Mouse (Mus musculus): Measurements from ENCODE around the gene Sh3bp5.

Sh3bp5 gene

GRCm38 (mm10) chr14:31410123-31410724 lies 25.7 kb downstream of the Sh3bp5 start:
- no peak for DNase-seq (ENCODE audit: low spot score in 2 of 2)

GRCm38 (mm10) chr14:31408666-31409065 lies 27.2 kb downstream of the Sh3bp5 start:
- DNase-seq (ENCODE audit: low spot score in 2 of 2) = no peak

- DNase-seq (ENCODE audit: low spot score in 2 of 2) = no peak
Measured at GRCm38 (mm10) chr14:31407911-31408604, 27.8 kb downstream of the Sh3bp5 start.

- DNase-seq (ENCODE audit: low spot score in 2 of 2) = no peak
Measured at GRCm38 (mm10) chr14:31407208-31407607, 28.7 kb downstream of the Sh3bp5 start.

GRCm38 (mm10) chr14:31406154-31406810 lies 29.6 kb downstream of the Sh3bp5 start:
- DNase-seq (ENCODE audit: low spot score in 2 of 2) = no peak

GRCm38 (mm10) chr14:31405652-31406051 lies 30.2 kb downstream of the Sh3bp5 start:
- DNase-seq (ENCODE audit: low spot score in 2 of 2) = no peak

GRCm38 (mm10) chr14:31404663-31405062 lies 31.2 kb downstream of the Sh3bp5 start:
- no peak for DNase-seq (ENCODE audit: low spot score in 2 of 2)

GRCm38 (mm10) chr14:31403995-31404394 lies 31.9 kb downstream of the Sh3bp5 start:
- no peak for DNase-seq (ENCODE audit: low spot score in 2 of 2)

- DNase-seq (ENCODE audit: low spot score in 2 of 2) = no peak
Measured at GRCm38 (mm10) chr14:31403556-31403955, 32.3 kb downstream of the Sh3bp5 start.

- no peak for DNase-seq (ENCODE audit: low spot score in 2 of 2)
Measured at GRCm38 (mm10) chr14:31402693-31403092, 33.2 kb downstream of the Sh3bp5 start.

- no peak for DNase-seq (ENCODE audit: low spot score in 2 of 2)
Measured at GRCm38 (mm10) chr14:31401918-31402427, 33.9 kb downstream of the Sh3bp5 start.

- DNase-seq (ENCODE audit: low spot score in 2 of 2) = no peak
Measured at GRCm38 (mm10) chr14:31400896-31401295, 35.0 kb downstream of the Sh3bp5 start.

GRCm38 (mm10) chr14:31400246-31400645 lies 35.6 kb downstream of the Sh3bp5 start:
- DNase-seq (ENCODE audit: low spot score in 2 of 2) = no peak

- no peak for DNase-seq (ENCODE audit: low spot score in 2 of 2)
Measured at GRCm38 (mm10) chr14:31399271-31399670, 36.6 kb downstream of the Sh3bp5 start.

GRCm38 (mm10) chr14:31398819-31399218 lies 37.1 kb downstream of the Sh3bp5 start:
- no peak for DNase-seq (ENCODE audit: low spot score in 2 of 2)

- DNase-seq (ENCODE audit: low spot score in 2 of 2) = no peak
Measured at GRCm38 (mm10) chr14:31397791-31398595, 37.9 kb downstream of the Sh3bp5 start.

- DNase-seq (ENCODE audit: low spot score in 2 of 2) = no peak
Measured at GRCm38 (mm10) chr14:31397353-31397752, 38.5 kb downstream of the Sh3bp5 start.

GRCm38 (mm10) chr14:31396428-31396827 lies 39.5 kb downstream of the Sh3bp5 start:
- DNase-seq (ENCODE audit: low spot score in 2 of 2) = no peak

- no peak for DNase-seq (ENCODE audit: low spot score in 2 of 2)
Measured at GRCm38 (mm10) chr14:31395629-31396199, 40.2 kb downstream of the Sh3bp5 start.

GRCm38 (mm10) chr14:31394822-31395532 lies 40.9 kb downstream of the Sh3bp5 start:
- DNase-seq (ENCODE audit: low spot score in 2 of 2) = no peak

All from left cerebral cortex, adult 9 months (tissue).